Mouse (Mus musculus): ENCODE measurements around the gene Sox8. TPM values are rescaled to one million over a fixed set of nuclear protein-coding genes. Genes with fewer than 3 reads are reported as not detected.
A peak's percentile ranks its signal among the peaks of the same experiment; 100 is the strongest.

Sox8 gene
- 10.7 and 15.2 TPM in 2 replicates for polyA plus RNA-seq (2015; fragmentation: Nextera tagmentation; extraction: Ambion mirVana)

- H3K27me3 ChIP-seq (replicated peaks) = peaks cover 35% of the 10 kb centered on the region
- peak within 1 kb of the TSS; percentile 46 for H3K4me3 ChIP-seq
- 0 out of 2 replicates have a peak, but pooled peaks have one; percentile 45 for ATAC-seq (replicated peaks)
- WGBS = 1% methylated on average over 55 of the region's 61 CpGs
- H3K4me2 ChIP-seq = peak within 1 kb of the TSS; percentile 81
- H3K27ac ChIP-seq = no peak within 1 kb of the TSS
- peak within 1 kb of the TSS; percentile 48 for H3K9ac ChIP-seq
- no peaks in the 10 kb centered on the region for H3K36me3 ChIP-seq (replicated peaks)
- peaks cover 22% of the 10 kb centered on the region for H3K4me1 ChIP-seq
- H3K9me3 ChIP-seq = no peaks in the 10 kb centered on the region
These were observed at the start of gene Sox8 for GRCm38 (mm10) chr17:25570648-25571452. TSS of gene Sox8 (minus strand) at chr17:25570686.

GRCm38 (mm10) chr17:25618508-25619056 is 48.1 kb upstream of the Sox8 start:
- Histone ChIP-seq H3K4me2 (0 out of 2 replicates have a peak overlapping the region, but pooled peaks have one; percentile 6), H3K4me1 (peaks cover 6% of the 10 kb centered on the region), H3K4me3 (no peak overlapping the region), H3K27me3 (replicated peaks) (no peaks in the 10 kb centered on the region), H3K9me3 (no peaks in the 10 kb centered on the region), H3K36me3 (replicated peaks) (no peaks in the 10 kb centered on the region), H3K27ac (peak overlapping the region; percentile 64), H3K9ac (no peak overlapping the region)
- 44% methylated on average over 16 of the region's 16 CpGs for WGBS
- peak; percentile 45; the same call in 1 of the 2 replicates for ATAC-seq (replicated peaks)

GRCm38 (mm10) chr17:25614723-25615510 is 44.4 kb upstream of the Sox8 start:
- H3K9ac ChIP-seq = no peak overlapping the region
- H3K27me3 ChIP-seq (replicated peaks) = no peaks in the 10 kb centered on the region
- peaks cover 12% of the 10 kb centered on the region for H3K4me1 ChIP-seq
- H3K4me2 ChIP-seq = no peak overlapping the region
- ATAC-seq (replicated peaks) = no peak
- 94% methylated on average over 10 of the region's 10 CpGs for WGBS
- no peak overlapping the region for H3K27ac ChIP-seq
- H3K36me3 ChIP-seq (replicated peaks) = no peaks in the 10 kb centered on the region
- H3K9me3 ChIP-seq = no peaks in the 10 kb centered on the region
- H3K4me3 ChIP-seq = no peak overlapping the region

- WGBS = 96% methylated on average over 6 of the region's 6 CpGs
- Histone ChIP-seq H3K4me1 (peaks cover 23% of the 10 kb centered on the region), H3K27me3 (replicated peaks) (no peaks in the 10 kb centered on the region), H3K4me3 (no peak overlapping the region), H3K9ac (no peak overlapping the region), H3K4me2 (no peak overlapping the region), H3K36me3 (replicated peaks) (no peaks in the 10 kb centered on the region), H3K27ac (no peak overlapping the region), H3K9me3 (no peaks in the 10 kb centered on the region)
- ATAC-seq (replicated peaks) = no peak
These were observed 42.8 kb upstream of the Sox8 start for GRCm38 (mm10) chr17:25613323-25613722.

GRCm38 (mm10) chr17:25612537-25612936 is 42.1 kb upstream of the Sox8 start:
- H3K36me3 ChIP-seq (replicated peaks) = no peaks in the 10 kb centered on the region
- H3K4me2 ChIP-seq = no peak overlapping the region
- H3K9ac ChIP-seq = no peak overlapping the region
- ATAC-seq (replicated peaks) = no peak
- H3K4me1 ChIP-seq = peaks cover 23% of the 10 kb centered on the region
- no peak overlapping the region for H3K27ac ChIP-seq
- no peaks in the 10 kb centered on the region for H3K27me3 ChIP-seq (replicated peaks)
- 87% methylated on average over 9 of the region's 9 CpGs for WGBS
- H3K4me3 ChIP-seq = no peak overlapping the region
- H3K9me3 ChIP-seq = no peaks in the 10 kb centered on the region

GRCm38 (mm10) chr17:25610151-25610550 is 39.7 kb upstream of the Sox8 start:
- Histone ChIP-seq H3K4me1 (peaks cover 23% of the 10 kb centered on the region), H3K9ac (no peak overlapping the region), H3K4me3 (no peak overlapping the region), H3K4me2 (no peak overlapping the region), H3K27ac (peak overlapping the region; percentile 59), H3K36me3 (replicated peaks) (no peaks in the 10 kb centered on the region), H3K27me3 (replicated peaks) (no peaks in the 10 kb centered on the region), H3K9me3 (no peaks in the 10 kb centered on the region)
- 52% methylated on average over 9 of the region's 9 CpGs for WGBS
- ATAC-seq (replicated peaks) = peak; percentile 53

GRCm38 (mm10) chr17:25609506-25609828 is 39.0 kb upstream of the Sox8 start:
- no peak overlapping the region for H3K4me3 ChIP-seq
- WGBS = 37% methylated on average over 3 of the region's 3 CpGs
- H3K4me2 ChIP-seq = no peak overlapping the region
- no peaks in the 10 kb centered on the region for H3K9me3 ChIP-seq
- peaks cover 23% of the 10 kb centered on the region for H3K4me1 ChIP-seq
- H3K36me3 ChIP-seq (replicated peaks) = no peaks in the 10 kb centered on the region
- H3K27ac ChIP-seq = peak overlapping the region; percentile 59
- H3K27me3 ChIP-seq (replicated peaks) = no peaks in the 10 kb centered on the region
- H3K9ac ChIP-seq = no peak overlapping the region
- ATAC-seq (replicated peaks) = peak; percentile 64

GRCm38 (mm10) chr17:25608821-25609505 is 38.5 kb upstream of the Sox8 start:
- Histone ChIP-seq H3K36me3 (replicated peaks) (no peaks in the 10 kb centered on the region), H3K9ac (no peak overlapping the region), H3K27ac (peak overlapping the region; percentile 59; the same call in 1 of the 2 replicates), H3K9me3 (no peaks in the 10 kb centered on the region), H3K4me3 (no peak overlapping the region), H3K4me2 (no peak overlapping the region), H3K4me1 (peaks cover 23% of the 10 kb centered on the region), H3K27me3 (replicated peaks) (no peaks in the 10 kb centered on the region)
- 54% methylated on average over 10 of the region's 10 CpGs for WGBS
- ATAC-seq (replicated peaks) = peak; percentile 35; the same call in 1 of the 2 replicates

- 84% methylated on average over 11 of the region's 11 CpGs for WGBS
- Histone ChIP-seq H3K4me2 (no peak overlapping the region), H3K36me3 (replicated peaks) (no peaks in the 10 kb centered on the region), H3K27me3 (replicated peaks) (no peaks in the 10 kb centered on the region), H3K4me1 (peaks cover 23% of the 10 kb centered on the region), H3K9me3 (no peaks in the 10 kb centered on the region), H3K4me3 (no peak overlapping the region), H3K27ac (peak overlapping the region; percentile 59; the same call in 1 of the 2 replicates), H3K9ac (no peak overlapping the region)
- ATAC-seq (replicated peaks) = no peak
These were observed 37.8 kb upstream of the Sox8 start for GRCm38 (mm10) chr17:25608137-25608785.

- 68% methylated on average over 5 of the region's 5 CpGs for WGBS
- no peak overlapping the region for H3K4me2 ChIP-seq
- no peak for ATAC-seq (replicated peaks)
- H3K4me3 ChIP-seq = no peak overlapping the region
- no peak overlapping the region for H3K9ac ChIP-seq
- H3K9me3 ChIP-seq = no peaks in the 10 kb centered on the region
- peaks cover 11% of the 10 kb centered on the region for H3K4me1 ChIP-seq
- H3K36me3 ChIP-seq (replicated peaks) = no peaks in the 10 kb centered on the region
- no peak overlapping the region for H3K27ac ChIP-seq
- no peaks in the 10 kb centered on the region for H3K27me3 ChIP-seq (replicated peaks)
These were observed 33.7 kb upstream of the Sox8 start for GRCm38 (mm10) chr17:25604234-25604633.

GRCm38 (mm10) chr17:25602366-25602765 is 31.9 kb upstream of the Sox8 start:
- no peaks in the 10 kb centered on the region for H3K36me3 ChIP-seq (replicated peaks)
- no peaks in the 10 kb centered on the region for H3K9me3 ChIP-seq
- ATAC-seq (replicated peaks) = no peak
- H3K4me1 ChIP-seq = no peaks in the 10 kb centered on the region
- WGBS = 84% methylated on average over 8 of the region's 8 CpGs
- H3K4me2 ChIP-seq = no peak overlapping the region
- no peak overlapping the region for H3K9ac ChIP-seq
- H3K27ac ChIP-seq = no peak overlapping the region
- no peak overlapping the region for H3K4me3 ChIP-seq
- no peaks in the 10 kb centered on the region for H3K27me3 ChIP-seq (replicated peaks)
